9 mouse cellular contexts compared by ENCODE assay signal in genomic region chr9:56795721-56796655, GRCm38 (mm10). TPM values are rescaled to one million over a fixed set of nuclear protein-coding genes. Genes with fewer than 3 reads are reported as not detected.
DNase-seq lines count a peak whose midpoint lies in the region; ATAC-seq and TF ChIP-seq lines count a peak whose summit lies in the region.
"Had no signal": no experiment of that assay in that cellular context is flagged by ENCODE, and none has a peak within 500 bp of the region (broad histone marks: within the 10 kb centered on the region; RNA-seq: fewer than 3 reads in every experiment).

Gene Lingo1 (minus strand): TSS chr9:56796468.

- ATAC-seq in hindbrain, embryonic 15.5 days (ENCODE audit: low FRiP score, low read depth): peak; percentile 80
- 0 out of 2 replicates have a peak, but pooled peaks have one; percentile 37 for ATAC-seq in limb, embryonic 15.5 days (ENCODE audit: insufficient number of reproducible peaks, low FRiP score, low TSS enrichment, low read depth)

- H3K4me2 ChIP-seq in hindbrain, embryonic 15.5 days: peak within 1 kb of the TSS; percentile 85
- peak within 1 kb of the TSS; percentile 99 for H3K4me2 ChIP-seq in limb, embryonic 15.5 days

- H3K27ac ChIP-seq in embryonic facial prominence, embryonic 10.5 days (replicated peaks): no peak within 1 kb of the TSS; the same call in 1 of the 2 replicates
- H3K27ac ChIP-seq in hindbrain, embryonic 15.5 days (replicated peaks): peak within 1 kb of the TSS; percentile 93
- no peak within 1 kb of the TSS for H3K27ac ChIP-seq in limb, embryonic 15.5 days

- peak within 1 kb of the TSS; percentile 78 for H3K4me3 ChIP-seq in E14TG2a.4 (replicated peaks; ENCODE audit: low read length)
- H3K4me3 ChIP-seq in embryonic facial prominence, embryonic 10.5 days: peak within 1 kb of the TSS; percentile 67
- H3K4me3 ChIP-seq in hindbrain, embryonic 15.5 days: peak within 1 kb of the TSS; percentile 66
- H3K4me3 ChIP-seq in limb, embryonic 15.5 days: peak within 1 kb of the TSS; percentile 50
- H3K4me3 ChIP-seq: erythroblast, embryonic 14.5 days had no signal

- H3K4me1 ChIP-seq in E14TG2a.4 (replicated peaks; ENCODE audit: low read depth, low read length): peaks cover 27% of the 10 kb centered on the region
- H3K4me1 ChIP-seq in embryonic facial prominence, embryonic 10.5 days: peaks cover 25% of the 10 kb centered on the region
- peaks cover 47% of the 10 kb centered on the region for H3K4me1 ChIP-seq in hindbrain, embryonic 15.5 days (replicated peaks)
- peaks cover 20% of the 10 kb centered on the region for H3K4me1 ChIP-seq in limb, embryonic 15.5 days

- H3K36me3 ChIP-seq in E14TG2a.4 (ENCODE audit: insufficient read depth, low read length): no peaks in the 10 kb centered on the region
- H3K36me3 ChIP-seq in embryonic facial prominence, embryonic 10.5 days (replicated peaks): no peaks in the 10 kb centered on the region
- H3K36me3 ChIP-seq in hindbrain, embryonic 15.5 days: no peaks in the 10 kb centered on the region
- H3K36me3 ChIP-seq in limb, embryonic 15.5 days: no peaks in the 10 kb centered on the region

- peaks cover 94% of the 10 kb centered on the region for H3K27me3 ChIP-seq in E14TG2a.4 (ENCODE audit: insufficient read depth, low read length)
- H3K27me3 ChIP-seq in embryonic facial prominence, embryonic 10.5 days (replicated peaks; ENCODE audit: low read depth, poor library complexity, severe bottlenecking): peaks cover 86% of the 10 kb centered on the region
- peaks cover 18% of the 10 kb centered on the region for H3K27me3 ChIP-seq in hindbrain, embryonic 15.5 days
- peaks cover 83% of the 10 kb centered on the region for H3K27me3 ChIP-seq in limb, embryonic 15.5 days

- under 1% methylated on average over 88 of the region's 88 CpGs for WGBS in embryonic facial prominence, embryonic 10.5 days
- WGBS in hindbrain, embryonic 15.5 days: under 1% methylated on average over 78 of the region's 88 CpGs
- WGBS in limb, embryonic 15.5 days: under 1% methylated on average over 76 of the region's 88 CpGs

- peak within 1 kb of the TSS; percentile 80 for H3K9ac ChIP-seq in hindbrain, embryonic 15.5 days
- 0 out of 2 replicates have a peak within 1 kb of the TSS, but pooled peaks have one; percentile 33 for H3K9ac ChIP-seq in limb, embryonic 15.5 days

- peak; percentile 7 for DNase-seq in adrenal gland, adult 2 months
- DNase-seq in adrenal gland, adult 8-10 months: no peak
- peak; percentile 62 for DNase-seq in embryonic facial prominence, embryonic 10.5 days (ENCODE audit: low spot score)
- DNase-seq in right cerebral cortex, postnatal 36 days (ENCODE audit: low spot score in 2 of 2): peak; percentile 75 to 82
- no peak for DNase-seq in B cell, adult 2 months

- no peak for TF ChIP-seq CTCF in E14TG2a.4 (conservative IDR thresholded peaks at IDR 0.05; ENCODE audit: low read length)

- no peaks in the 10 kb centered on the region for H3K9me3 ChIP-seq in E14TG2a.4 (ENCODE audit: low read length)
- no peaks in the 10 kb centered on the region for H3K9me3 ChIP-seq in embryonic facial prominence, embryonic 10.5 days
- no peaks in the 10 kb centered on the region for H3K9me3 ChIP-seq in hindbrain, embryonic 15.5 days
- H3K9me3 ChIP-seq in limb, embryonic 15.5 days: no peaks in the 10 kb centered on the region

RNA-seq across cellular contexts. Expression of gene Lingo1, which starts in this region (rescaled TPM):
- 1 to 10 TPM in 1 of 2 experiments, under 1 TPM in 1; 0.55 to 1.8 TPM for total RNA-seq in adrenal gland, adult 2 months (2021)
- polyA plus RNA-seq in adrenal gland, adult 2 months (2012; rRNA removed): 4.1 and 5.9 TPM in 2 replicates
- 1 to 10 TPM; 1.2 to 2.3 (median 1.8) TPM for total RNA-seq in adrenal gland, adult 8-10 months (2022)
- polyA plus RNA-seq in embryonic facial prominence, embryonic 10.5 days (2016; fragmentation: Nextera tagmentation; extraction: Ambion mirVana): 2.1 and 2.4 TPM in 2 replicates
- 71.8 and 93.4 TPM in 2 replicates for polyA plus RNA-seq in hindbrain, embryonic 15.5 days (2015; fragmentation: Nextera tagmentation; extraction: Ambion mirVana)
- 3.6 and 4.5 TPM in 2 replicates for polyA plus RNA-seq in limb, embryonic 15.5 days (2015; fragmentation: Nextera tagmentation; extraction: Ambion mirVana)
- polyA plus RNA-seq: erythroblast, embryonic 14.5 days had no signal

Comparison
In these comparisons a context has a peak if more than half of its experiments do, and no peak if none do; other contexts are left out.
1. RNA of gene Lingo1 (polyA plus RNA-seq): 71.8 to 93.4 TPM in hindbrain, embryonic 15.5 days; 3.6 to 4.5 TPM in limb, embryonic 15.5 days, 4.1 to 5.9 TPM in adrenal gland, adult 2 months and 2.1 to 2.4 TPM in embryonic facial prominence, embryonic 10.5 days; every median in the first group is over 10 times any median in the second.
2. DNase-seq: peak in adrenal gland, adult 2 months (single experiment), embryonic facial prominence, embryonic 10.5 days (single experiment) and right cerebral cortex, postnatal 36 days (2 of 2); none in adrenal gland, adult 8-10 months (single experiment) and B cell, adult 2 months (0 of 2).
3. Peak in every context shown above with its lines, with median percentiles within 50 percentile points of each other: H3K4me3 ChIP-seq.